Mouse (Mus musculus): ENCODE measurements around the gene Prdm9.

Gene Prdm9

DNA sequence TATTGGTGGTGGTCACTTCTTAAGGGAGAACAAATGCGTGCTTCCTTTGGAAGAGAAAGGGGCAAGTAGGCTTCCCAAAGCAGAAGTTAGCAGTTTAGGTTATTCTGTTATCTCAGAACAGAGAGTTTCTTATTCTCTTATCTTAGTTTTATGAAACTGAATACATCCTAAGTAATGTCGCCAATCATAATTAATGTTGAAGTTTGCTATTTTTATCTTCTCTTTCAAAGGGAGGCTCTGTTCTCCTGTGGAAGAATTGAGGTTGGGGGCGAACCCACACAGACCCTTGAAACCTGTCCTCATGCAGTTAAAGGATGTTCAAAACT, 36.4 kb downstream of the Prdm9 start:
- DNase-seq (ENCODE audit: low read depth, low spot score), result no peak

- peak; percentile 91 for DNase-seq (ENCODE audit: low read depth, low spot score)
These were observed 37.0 kb downstream of the Prdm9 start, which contains the start of gene Pdcd2 for GRCm38 (mm10) chr17:15526986-15527810. Pdcd2 (minus strand) TSS chr17:15527301.

GRCm38 (mm10) chr17:15526304-15526703, 37.9 kb downstream of the Prdm9 start:
- no peak for DNase-seq (ENCODE audit: low read depth, low spot score)

DNA sequence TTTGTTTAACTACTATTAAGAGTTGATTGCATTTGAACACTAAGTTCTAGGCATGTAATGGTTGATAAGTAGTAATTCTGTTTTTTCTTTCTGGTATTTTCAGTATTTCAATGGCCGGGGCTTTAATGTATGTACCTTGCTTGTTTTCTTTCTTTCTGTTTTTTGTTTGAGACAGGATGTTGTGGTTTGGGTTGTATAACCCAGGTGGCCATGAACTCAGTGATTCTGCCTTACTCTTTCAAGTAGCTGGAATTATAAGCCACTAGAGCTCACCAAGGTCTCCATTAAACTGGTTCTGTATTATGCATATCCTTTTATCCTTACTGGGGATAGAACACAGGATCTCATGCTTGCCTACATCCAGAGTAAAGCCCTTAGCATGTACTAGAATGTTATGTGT, 45.4 kb downstream of the Prdm9 start:
- DNase-seq (ENCODE audit: low read depth, low spot score), result no peak

DNA sequence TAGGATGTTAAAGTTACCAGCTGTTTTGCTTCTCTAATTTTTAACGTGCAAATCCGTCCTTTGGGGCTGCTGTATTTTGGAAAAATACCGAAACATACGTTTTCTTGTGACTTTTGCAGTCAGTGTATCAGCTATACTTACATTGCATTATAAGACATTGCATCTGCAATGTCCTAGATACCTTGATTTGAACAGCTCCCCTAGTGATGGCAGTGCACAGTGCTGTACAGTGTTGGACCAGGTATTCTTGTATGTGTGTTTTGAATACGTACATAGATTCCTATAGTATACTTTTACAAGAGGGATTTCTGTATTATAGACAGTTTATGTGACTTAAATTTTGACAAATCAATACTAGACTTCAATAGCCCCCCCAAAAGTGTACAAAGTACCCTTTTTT, 46.0 kb downstream of the Prdm9 start:
- DNase-seq (ENCODE audit: low read depth, low spot score), result no peak

DNA sequence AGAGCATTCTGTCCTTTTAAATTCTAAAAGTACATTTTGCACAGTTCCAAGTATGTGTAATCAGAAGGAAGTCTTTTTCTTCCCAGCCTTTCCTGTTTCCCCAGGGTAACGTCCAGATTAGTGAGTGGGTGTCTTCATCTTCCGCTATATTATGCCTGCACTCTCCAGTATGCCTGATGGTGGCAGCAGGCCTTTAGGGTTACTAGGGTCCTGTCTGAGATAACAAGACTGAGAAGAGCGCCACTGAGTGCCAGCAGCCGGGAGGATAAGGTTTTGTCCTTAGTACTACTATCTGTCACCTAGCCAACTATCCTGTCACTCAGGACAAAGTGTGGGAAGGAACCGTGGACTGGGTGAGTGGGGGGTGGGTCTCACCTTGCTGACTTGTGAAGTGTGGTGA, 46.4 kb downstream of the Prdm9 start:
- no peak for DNase-seq (ENCODE audit: low read depth, low spot score)

GRCm38 (mm10) chr17:15510694-15511093, 53.5 kb downstream of the Prdm9 start:
- DNase-seq (ENCODE audit: low read depth, low spot score), result no peak

GRCm38 (mm10) chr17:15499656-15500394, 64.3 kb downstream of the Prdm9 start, which contains the start of the genes Psmb1 and Tbp:
Psmb1 (minus strand) TSS chr17:15499751.
Tbp (plus strand) TSS chr17:15499888.
- DNase-seq (ENCODE audit: low read depth, low spot score), result peak; percentile 96

DNA sequence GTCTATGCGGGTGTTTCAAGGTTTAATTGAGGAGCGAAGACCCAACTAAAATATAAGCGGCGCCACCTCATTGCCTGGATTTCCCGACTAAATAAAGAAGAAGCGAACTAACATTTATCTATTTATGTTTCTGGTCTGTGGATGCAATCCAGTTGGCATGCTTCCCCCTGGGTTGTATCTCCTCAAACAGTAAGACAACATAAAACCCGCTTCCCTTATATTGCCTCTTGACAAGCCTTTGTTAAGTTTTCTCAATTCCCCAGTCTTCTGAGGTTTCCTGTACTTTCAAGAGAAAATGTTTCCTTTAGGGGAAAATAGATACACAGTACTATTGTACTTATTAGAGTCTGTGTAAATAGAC, 65.4 kb downstream of the Prdm9 start:
- no peak for DNase-seq (ENCODE audit: low read depth, low spot score)

- DNase-seq (ENCODE audit: low read depth, low spot score), result peak; percentile 87
These were observed 66.0 kb downstream of the Prdm9 start for GRCm38 (mm10) chr17:15497882-15498752.
